Mouse (Mus musculus) kidney, adult 8-10 months (tissue): ENCODE data around the gene Trak2.
"Not testable (repeated sequence)": the region's sequence is repeated elsewhere in the genome, so short reads cannot be mapped to it uniquely, and the experiment has no call there.

Experiments
- DNase-seq, 2 experiments: peaks; one replicate each; pipeline ENCODE4 v3.0.0; 2022

Gene Trak2

GRCm38 (mm10) chr1:58953686-58954434 lies 19.4 kb downstream of the Trak2 start:
- DNase-seq = peak in 1 of 2 experiments; percentile 1

- DNase-seq = no peak
Observed at GRCm38 (mm10) chr1:58952997-58953396, 20.2 kb downstream of the Trak2 start.

GRCm38 (mm10) chr1:58952526-58952925 lies 20.7 kb downstream of the Trak2 start:
- peak in 1 of 2 experiments; percentile 1 for DNase-seq

GRCm38 (mm10) chr1:58951841-58952240 lies 21.4 kb downstream of the Trak2 start:
- peak; percentile 37 to 51 for DNase-seq

- DNase-seq = peak; percentile 85 to 86
Observed at GRCm38 (mm10) chr1:58950899-58951648, 22.2 kb downstream of the Trak2 start.

GRCm38 (mm10) chr1:58949561-58950106 lies 23.6 kb downstream of the Trak2 start:
- no peak for DNase-seq

- no peak for DNase-seq
Observed at GRCm38 (mm10) chr1:58946718-58947117, 26.5 kb downstream of the Trak2 start.

- peak; percentile 56 to 68 for DNase-seq
Observed at GRCm38 (mm10) chr1:58945960-58946670, 27.1 kb downstream of the Trak2 start.

GRCm38 (mm10) chr1:58945523-58945922 lies 27.7 kb downstream of the Trak2 start:
- DNase-seq = peak; percentile 67 to 81

- no peak for DNase-seq
Observed at GRCm38 (mm10) chr1:58937606-58938099, 35.6 kb downstream of the Trak2 start.

GRCm38 (mm10) chr1:58936746-58937605 lies 36.3 kb downstream of the Trak2 start:
- peak; percentile 70 to 77 for DNase-seq

- DNase-seq = peak; percentile 28 to 38
Observed at GRCm38 (mm10) chr1:58926664-58927063, 46.6 kb downstream of the Trak2 start.

GRCm38 (mm10) chr1:58917566-58917965 lies 55.7 kb downstream of the Trak2 start:
- peak; percentile 22 to 33 for DNase-seq

- no peak for DNase-seq
Observed at GRCm38 (mm10) chr1:58909636-58910272, 63.5 kb downstream of the Trak2 start.

GRCm38 (mm10) chr1:58903681-58904080 lies 69.5 kb downstream of the Trak2 start:
- peak; percentile 22 to 24 for DNase-seq

GRCm38 (mm10) chr1:58897561-58897960 lies 75.7 kb downstream of the Trak2 start:
- DNase-seq = peak; percentile 18 to 20

- DNase-seq = not testable (repeated sequence)
Observed at GRCm38 (mm10) chr1:58892386-58892785, 80.8 kb downstream of the Trak2 start.

- not testable (repeated sequence) for DNase-seq
Observed at GRCm38 (mm10) chr1:58891481-58892170, 81.6 kb downstream of the Trak2 start.

- DNase-seq = not testable (repeated sequence)
Observed at GRCm38 (mm10) chr1:58890697-58891290, 82.4 kb downstream of the Trak2 start.
